ENCODE assay signal across 1 mouse cellular context in the genomic region with DNA sequence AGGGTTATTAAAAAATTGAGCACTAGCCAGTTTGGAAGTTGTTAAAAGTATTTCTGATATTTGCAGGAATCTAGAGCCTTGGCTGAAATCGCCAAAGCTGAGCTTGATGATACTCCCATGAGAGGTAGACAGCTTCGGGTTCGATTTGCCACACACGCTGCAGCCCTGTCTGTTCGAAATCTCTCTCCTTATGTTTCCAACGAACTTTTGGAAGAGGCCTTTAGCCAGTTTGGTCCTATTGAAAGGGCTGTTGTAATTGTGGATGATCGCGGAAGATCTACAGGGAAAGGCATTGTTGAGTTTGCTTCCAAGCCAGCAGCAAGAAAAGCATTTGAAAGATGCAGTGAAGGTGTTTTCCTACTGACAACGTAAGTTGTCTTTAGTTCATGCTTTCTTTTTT.
TF ChIP-seq lines count a peak whose summit lies in the region.

No protein-coding gene starts in this region.

TF ChIP-seq in CH12.LX, 34 proteins besides CTCF, POLR2A, EP300 and RAD21:
- TF ChIP-seq SIN3A (IDR thresholded peaks at IDR 0.05; ENCODE audit: low read length) (peak; percentile 80; the same call in 1 of the 2 replicates), ZKSCAN1 (IDR thresholded peaks at IDR 0.05; ENCODE audit: borderline replicate concordance, low read depth, low read length) (no peak)
TF ChIP-seq in CH12.LX: peak in this region for 1.
